Mouse (Mus musculus) thymus, adult 2 months (tissue): ENCODE results near the gene Parva.

Experiments used
- CTCF ChIP-seq: fragments of 200-500 bp; IDR thresholded peaks from 2 replicates; pipeline ENCODE4 v1.5.1; 2012; ENCODE audit warnings: mild to moderate bottlenecking, control low read depth, low read length, moderate library complexity, borderline replicate concordance; ENCODE audit not compliant: control insufficient read depth, poor library complexity, insufficient read depth; ENCODE audit errors: extremely low read depth
- POLR2A ChIP-seq: fragments of 200-500 bp; IDR thresholded peaks from 2 replicates; pipeline ENCODE4 v1.6.1; 2012; ENCODE audit warnings: mild to moderate bottlenecking, low read length, control low read depth, moderate library complexity; ENCODE audit not compliant: control insufficient read depth, poor library complexity, insufficient read depth; ENCODE audit errors: extremely low read depth

DNA sequence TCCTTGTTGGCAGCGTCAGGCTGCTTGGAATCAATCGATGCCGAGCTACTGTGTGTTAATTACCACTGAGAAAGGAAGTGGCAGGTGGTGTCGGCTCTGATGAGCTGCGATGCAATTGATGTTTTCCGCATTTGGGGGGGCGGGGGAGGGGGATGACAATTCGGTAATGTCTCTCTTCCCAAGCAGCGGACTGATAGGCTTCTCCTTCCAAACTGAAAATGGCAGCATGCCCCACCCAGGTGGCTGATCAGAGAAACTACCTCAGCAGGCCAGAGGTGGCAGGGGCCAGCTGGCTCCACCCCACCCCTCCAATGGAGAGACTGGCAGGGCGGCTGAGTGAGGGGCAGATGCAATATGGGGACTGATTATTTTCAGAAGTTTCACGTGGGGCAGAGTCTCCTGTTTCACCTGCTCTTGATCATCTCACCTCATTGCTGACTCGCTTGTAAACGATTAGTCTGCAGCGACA lies 11.2 kb upstream of the Parva start:
- no peak for TF ChIP-seq POLR2A
- TF ChIP-seq CTCF: no peak
